Mouse (Mus musculus) heart, adult 2 months (tissue): ENCODE results near the gene Pofut2.

Experiments used
- CTCF ChIP-seq: fragments of 200-600 bp; IDR thresholded peaks from 2 replicates; pipeline ENCODE4 v1.8.1; 2022; ENCODE audit warnings: antibody characterized with exemption, mild to moderate bottlenecking, moderate library complexity
- EP300 ChIP-seq: fragments of 200-500 bp; IDR thresholded peaks from 2 replicates; pipeline ENCODE4 v1.6.1; 2011; ENCODE audit warnings: low read depth, low read length, control low read depth; ENCODE audit not compliant: insufficient read depth
- POLR2A ChIP-seq: fragments of 200-500 bp; IDR thresholded peaks from 2 replicates; pipeline ENCODE4 v1.6.1; 2011; ENCODE audit warnings: mild to moderate bottlenecking, low read depth, low read length, control low read depth; ENCODE audit not compliant: insufficient read depth

DNA sequence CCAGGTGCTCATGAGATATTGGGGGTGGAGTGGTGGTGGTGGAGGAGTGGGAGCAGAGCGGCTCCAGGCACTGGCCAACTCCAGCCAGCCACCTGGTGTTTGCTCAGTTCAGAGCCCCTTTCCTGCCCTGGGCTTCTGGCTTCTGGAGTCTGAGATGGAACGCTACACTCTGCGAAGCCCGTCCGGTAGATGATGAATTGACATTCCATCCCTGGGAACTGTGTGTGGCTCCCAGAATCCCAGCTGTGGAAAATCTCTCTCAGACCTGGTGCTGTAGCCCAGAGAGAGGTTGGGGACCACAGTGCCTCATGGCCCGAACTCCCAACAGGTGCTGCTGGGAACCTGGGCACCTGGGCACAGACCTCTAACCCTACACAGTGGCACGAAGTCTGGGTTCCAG, 11.3 kb upstream of the Pofut2 start:
- TF ChIP-seq POLR2A: no peak
- TF ChIP-seq CTCF: no peak
- TF ChIP-seq EP300: no peak
